Mouse (Mus musculus) retina, postnatal 1 day (tissue): ENCODE data around the gene Map3k12.

Experiments
- DNase-seq: peaks from one replicate; pipeline ENCODE4 v3.0.0-alpha.2; 2012

Gene Map3k12

GRCm38 (mm10) chr15:102502254-102502840 lies 14.5 kb downstream of the Map3k12 start:
- DNase-seq, result no peak

DNA sequence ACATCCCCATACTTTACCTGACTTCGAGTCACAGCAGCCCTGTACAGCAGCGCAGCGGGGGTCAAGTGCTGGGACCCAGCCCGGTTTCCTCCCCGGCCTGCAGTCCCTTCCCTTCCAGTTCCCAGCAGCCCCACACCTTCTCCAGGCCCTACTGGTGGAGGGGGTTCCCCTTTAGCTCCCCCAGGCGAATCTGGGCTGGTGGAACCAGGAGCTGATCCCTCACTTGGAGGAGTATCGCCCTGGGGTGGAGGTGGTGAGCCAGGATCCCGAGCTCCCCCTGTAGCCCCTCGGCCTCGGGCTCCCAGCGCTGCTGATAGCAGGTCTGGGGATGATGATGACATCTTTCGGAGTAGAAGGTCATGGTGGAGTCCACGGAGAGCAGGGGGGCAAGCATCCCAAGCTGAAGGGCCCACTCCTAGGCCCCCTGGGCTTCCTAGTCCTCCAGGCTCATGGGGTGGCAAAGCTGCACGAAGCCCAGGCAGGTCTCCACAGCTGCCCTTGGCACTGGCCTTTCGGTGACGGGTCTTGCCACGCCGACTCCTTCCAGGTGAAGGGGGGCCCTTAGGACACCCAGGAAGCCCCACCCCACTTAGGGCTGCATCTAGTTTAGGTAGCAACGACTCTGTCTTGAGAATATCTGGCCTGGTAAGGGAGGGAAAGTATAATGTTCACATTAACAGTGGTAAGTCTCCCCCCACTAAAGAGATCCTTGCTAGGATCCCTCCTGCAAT lies 15.6 kb downstream of the Map3k12 start:
- DNase-seq, result no peak

DNA sequence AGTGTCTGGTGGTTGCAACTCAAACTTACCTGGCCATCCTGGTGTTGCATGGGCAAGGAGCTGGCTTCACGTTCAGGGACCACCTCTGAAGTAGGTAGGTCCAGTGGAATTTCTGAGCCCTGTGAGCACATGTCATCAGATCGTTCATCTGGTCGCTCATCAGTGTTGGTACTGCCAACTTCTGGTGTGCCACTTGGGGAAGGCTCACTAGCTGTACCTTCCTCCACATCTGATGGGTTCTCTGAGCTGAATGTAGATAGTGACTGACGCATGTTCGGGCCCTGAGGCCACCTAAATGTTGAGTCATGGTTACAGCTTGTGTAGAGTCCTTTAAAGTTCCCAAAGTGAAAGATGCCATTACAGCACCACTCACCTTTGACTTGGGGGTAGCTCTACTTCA lies 16.4 kb downstream of the Map3k12 start:
- DNase-seq, result no peak

GRCm38 (mm10) chr15:102499851-102500250 lies 17.0 kb downstream of the Map3k12 start:
- no peak for DNase-seq

DNA sequence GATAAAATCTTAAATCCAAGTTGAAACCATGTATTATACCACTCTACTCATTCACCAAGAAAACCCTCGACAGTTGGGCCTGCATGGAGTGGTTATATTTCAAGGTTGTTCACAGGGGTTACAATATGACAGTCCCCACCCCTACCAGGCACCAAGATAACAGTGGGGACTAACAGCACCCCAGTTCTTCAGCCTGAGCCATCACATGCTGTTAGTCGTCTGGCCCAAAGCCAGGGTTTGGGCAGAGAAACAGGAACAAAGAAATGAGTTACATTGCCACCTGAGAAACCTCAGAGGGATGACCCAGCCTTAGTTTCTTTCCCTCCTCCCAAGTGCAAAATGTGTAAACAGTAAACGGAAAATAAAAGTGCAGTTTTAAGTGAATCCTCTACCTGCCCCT lies 17.5 kb downstream of the Map3k12 start:
- no peak for DNase-seq

GRCm38 (mm10) chr15:102498322-102498721 lies 18.5 kb downstream of the Map3k12 start:
- DNase-seq, result no peak

- no peak for DNase-seq
Observed at GRCm38 (mm10) chr15:102487664-102488063, 29.2 kb downstream of the Map3k12 start.

DNA sequence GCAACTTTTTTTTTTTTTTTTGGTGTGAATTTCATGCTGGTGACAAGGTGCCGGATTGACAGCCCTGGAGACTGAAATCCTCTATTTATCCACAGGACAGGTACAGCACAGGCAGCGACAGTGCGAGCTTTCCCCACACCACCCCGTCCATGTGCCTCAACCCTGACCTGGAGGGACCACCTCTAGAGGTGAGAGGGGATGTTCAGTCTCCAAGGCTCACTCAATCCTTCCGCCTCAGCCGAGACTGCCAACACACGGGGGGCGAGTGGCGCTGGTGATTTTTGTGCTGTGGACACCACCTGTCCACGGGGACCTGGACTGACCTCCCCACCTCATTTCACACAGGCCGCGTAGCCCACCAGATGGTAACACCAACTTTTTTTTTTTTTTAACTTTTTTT lies 31.0 kb downstream of the Map3k12 start:
- DNase-seq, result no peak

- peak; percentile 40 for DNase-seq
Observed at GRCm38 (mm10) chr15:102483136-102483535, 33.7 kb downstream of the Map3k12 start.

DNA sequence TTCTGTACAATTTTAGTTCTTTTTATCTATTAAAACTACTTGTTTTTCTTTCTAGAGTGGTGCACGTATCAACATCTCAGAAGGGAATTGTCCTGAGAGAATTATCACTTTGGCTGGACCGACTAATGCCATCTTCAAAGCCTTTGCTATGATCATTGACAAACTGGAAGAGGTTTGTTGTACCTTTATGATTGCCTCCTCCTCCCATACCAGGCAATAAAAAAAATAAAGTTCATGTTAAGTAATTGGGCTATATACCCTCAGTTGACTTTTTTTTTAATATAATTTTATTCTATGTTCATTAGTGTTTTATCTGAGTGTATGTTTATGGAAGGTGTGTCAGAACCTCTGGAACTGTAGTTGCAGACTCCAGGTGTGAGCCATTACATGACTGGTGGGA lies 42.3 kb downstream of the Map3k12 start:
- DNase-seq, result no peak

- DNase-seq, result peak; percentile 81
Observed at GRCm38 (mm10) chr15:102473246-102473645, 43.6 kb downstream of the Map3k12 start.

GRCm38 (mm10) chr15:102471727-102472126 lies 45.1 kb downstream of the Map3k12 start:
- no peak for DNase-seq

- no peak for DNase-seq
Observed at GRCm38 (mm10) chr15:102471295-102471645, 45.6 kb downstream of the Map3k12 start.

GRCm38 (mm10) chr15:102470605-102471294 lies 46.1 kb downstream of the Map3k12 start:
- DNase-seq, result peak; percentile 94

GRCm38 (mm10) chr15:102470183-102470604 lies 46.7 kb downstream of the Map3k12 start, which contains the start of gene Pcbp2:
Pcbp2 (plus strand) TSS chr15:102470539.
- DNase-seq, result peak; percentile 99

- DNase-seq, result no peak
Observed at GRCm38 (mm10) chr15:102468675-102469370, 48.0 kb downstream of the Map3k12 start.

DNA sequence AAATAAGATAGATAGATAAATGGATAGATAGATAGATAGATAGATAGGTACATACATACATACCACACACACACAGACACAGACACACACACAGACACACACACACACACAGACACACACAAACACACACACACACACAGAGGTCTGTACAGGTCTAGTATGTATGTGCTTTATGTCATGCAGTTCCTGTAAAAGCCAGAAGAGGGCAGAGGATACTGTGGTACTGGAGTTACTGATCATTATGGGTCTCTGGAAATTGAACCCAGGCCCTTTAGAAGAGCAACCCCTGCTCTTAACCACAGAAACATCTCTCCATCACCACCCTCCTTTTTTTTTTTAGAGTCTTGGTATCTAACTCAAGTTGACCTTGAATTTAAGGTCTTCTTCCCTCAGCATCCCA lies 53.2 kb downstream of the Map3k12 start:
- DNase-seq, result peak; percentile 62

DNA sequence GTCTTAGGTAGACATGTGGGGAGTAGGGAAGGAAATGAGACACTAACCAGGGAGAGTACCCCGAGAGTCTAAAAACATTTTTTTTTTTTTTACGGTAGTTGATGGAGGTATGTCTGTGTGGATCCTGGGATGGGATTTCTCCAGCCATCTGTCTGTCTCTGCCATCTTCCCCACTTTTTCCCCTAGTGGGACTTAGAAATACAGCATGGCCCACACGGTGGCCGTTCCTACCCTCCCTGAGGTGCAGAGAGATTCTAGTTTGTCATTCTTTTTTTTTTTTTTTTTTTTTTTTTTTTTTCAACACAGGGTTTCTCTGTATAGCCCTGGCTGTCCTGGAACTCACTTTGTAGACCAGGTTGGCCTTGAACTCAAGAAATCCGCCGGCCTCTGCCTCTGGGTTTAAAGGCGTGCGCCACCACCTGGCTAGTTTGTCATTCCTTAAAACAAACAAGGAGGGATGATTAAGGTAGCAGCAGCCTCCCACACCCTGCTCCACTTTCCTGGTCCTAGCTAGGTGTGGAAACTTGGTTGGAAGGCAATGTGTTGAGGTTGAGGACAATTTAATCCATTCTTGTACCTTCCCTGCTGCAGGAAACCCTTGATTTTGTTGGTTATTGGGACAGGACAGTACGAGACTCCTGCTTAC lies 55.3 kb downstream of the Map3k12 start:
- no peak for DNase-seq

DNA sequence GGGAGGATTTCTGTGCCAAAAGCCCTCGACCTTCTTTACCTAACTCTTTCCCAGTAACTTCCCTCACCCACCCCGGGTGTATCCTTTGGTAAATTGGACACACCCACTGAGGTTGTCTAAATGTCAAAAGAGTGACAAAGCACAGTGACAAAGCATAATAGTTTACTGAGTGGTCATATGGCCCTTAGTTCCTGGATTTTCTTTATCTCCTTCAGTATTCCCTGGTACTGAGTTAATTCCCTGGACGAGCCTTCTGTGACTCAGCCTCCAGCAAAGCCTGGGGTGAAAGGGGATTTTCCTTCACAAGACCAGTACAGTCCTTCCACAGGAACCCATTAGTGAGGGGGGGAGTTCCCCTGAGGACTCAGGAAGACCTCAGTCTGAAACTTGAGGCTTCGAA lies 55.9 kb downstream of the Map3k12 start:
- no peak for DNase-seq

- no peak for DNase-seq
Observed at GRCm38 (mm10) chr15:102460409-102460808, 56.5 kb downstream of the Map3k12 start.

GRCm38 (mm10) chr15:102459847-102460246 lies 57.0 kb downstream of the Map3k12 start:
- no peak for DNase-seq

- no peak for DNase-seq
Observed at GRCm38 (mm10) chr15:102459381-102459780, 57.5 kb downstream of the Map3k12 start.

DNA sequence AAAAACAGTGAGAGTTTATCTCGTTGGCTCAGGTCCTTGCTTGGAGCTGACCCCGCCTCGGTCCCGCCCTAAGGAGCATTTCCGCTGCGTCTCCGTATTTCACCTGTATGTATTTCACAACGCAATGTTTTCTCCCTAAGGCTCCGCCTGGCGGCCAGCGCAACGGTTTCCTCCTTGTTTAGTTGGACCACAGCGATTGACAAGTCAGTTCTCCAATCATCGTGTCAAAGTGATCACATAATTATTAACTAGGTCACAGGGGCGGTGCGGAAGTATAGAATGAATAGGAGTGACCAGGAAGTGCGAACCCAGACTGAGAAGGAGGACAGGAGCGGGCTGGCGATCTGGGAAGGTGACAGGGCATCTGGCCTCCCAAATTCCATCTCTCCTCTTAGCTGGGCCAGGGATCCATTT lies 58.0 kb downstream of the Map3k12 start, which contains the start of gene Prr13:
Gene Prr13 (plus strand): TSS at position 125 of the 414 bp plus-strand sequence.
- peak; percentile 99 for DNase-seq
